Mouse (Mus musculus): ENCODE data around the gene Kif17. TPM values are rescaled to one million over a fixed set of nuclear protein-coding genes. Genes with fewer than 3 reads are reported as not detected.

The Kif17 gene
- total and polyA plus RNA-seq, 3 experiments: 0.54 to 2.5 TPM; not detected in 1

DNA sequence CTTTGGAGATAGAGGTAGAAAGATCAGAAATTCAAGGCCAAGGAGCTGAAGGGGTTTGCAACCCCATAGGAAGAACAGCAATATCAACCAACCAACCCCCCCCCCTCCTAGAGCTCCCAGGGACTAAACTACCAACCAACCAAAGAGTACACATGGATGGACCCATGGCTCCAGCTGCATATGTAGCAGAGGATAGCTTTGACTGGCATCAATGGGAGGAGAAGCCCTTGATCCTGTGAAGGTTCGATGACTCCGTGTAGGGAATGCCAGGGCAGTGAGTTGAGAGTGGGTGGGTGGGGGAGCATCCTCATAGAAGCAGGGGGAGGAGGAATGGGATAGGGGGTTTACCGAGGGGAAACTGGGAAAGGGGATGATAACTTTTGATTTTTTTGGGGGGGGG lies 74.2 kb downstream of the Kif17 start:
- Histone ChIP-seq H3K4me3 (ENCODE audit: control insufficient read depth in 1 of 2, insufficient read depth in 1 of 2, low read depth in 2 of 2, low read length in 2 of 2) (no peak overlapping the region), H3K79me2 (ENCODE audit: control insufficient read depth, insufficient read depth, low read length, poor library complexity) (peaks cover 3% of the 10 kb centered on the region; the same call in 1 of the 2 replicates), H3K4me1 (ENCODE audit: control insufficient read depth in 1 of 2, insufficient read depth in 2 of 2, low read length in 2 of 2) (peaks cover 0 to 4% of the 10 kb centered on the region in 2 experiments; a peak in 1 of 4 replicates), H3K27me3 (ENCODE audit: control insufficient read depth in 1 of 2, insufficient read depth in 2 of 2, low read length in 2 of 2) (no peaks in the 10 kb centered on the region), H3K9ac (ENCODE audit: control insufficient read depth, low read depth, low read length, poor library complexity, severe bottlenecking) (no peak overlapping the region), H3K9me3 (replicated peaks; ENCODE audit: insufficient read depth, low read length) (no peaks in the 10 kb centered on the region), H3K27ac (ENCODE audit: control insufficient read depth, low read depth, low read length) (no peak overlapping the region), H3K36me3 (ENCODE audit: control insufficient read depth in 1 of 2, insufficient read depth in 2 of 2, low read length in 2 of 2) (0 out of 4 replicates have a peak, but pooled peaks cover 0 to 2% of the 10 kb centered on the region in 2 experiments)
- TF ChIP-seq SMC3 (IDR thresholded peaks at IDR 0.05; ENCODE audit: low read depth, low read length) (no peak), JUND (IDR thresholded peaks at IDR 0.05; ENCODE audit: low read depth, low read length) (no peak), BHLHE40 (IDR thresholded peaks at IDR 0.05; ENCODE audit: borderline replicate concordance, low read depth, low read length) (no peak), MYC (IDR thresholded peaks at IDR 0.05; ENCODE audit: low read depth, low read length) (no peak), ZNF384 (IDR thresholded peaks at IDR 0.05; ENCODE audit: low read depth, low read length) (no peak), MAFK (IDR thresholded peaks at IDR 0.05; ENCODE audit: borderline replicate concordance, low read depth, low read length) (no peak), POLR2AphosphoS5 (IDR thresholded peaks at IDR 0.05; ENCODE audit: borderline replicate concordance, low read depth, low read length) (no peak), KAT2A (conservative IDR thresholded peaks at IDR 0.05; ENCODE audit: low read depth, low read length) (no peak), TCF12 (IDR thresholded peaks at IDR 0.05; ENCODE audit: low read depth, low read length) (no peak), MXI1 (IDR thresholded peaks at IDR 0.05; ENCODE audit: low read depth, low read length) (no peak)
- DNase-seq (ENCODE audit: low read depth, low spot score): no peak

- Histone ChIP-seq H3K9me3 (replicated peaks; ENCODE audit: insufficient read depth, low read length) (no peaks in the 10 kb centered on the region), H3K36me3 (ENCODE audit: control insufficient read depth in 1 of 2, insufficient read depth in 2 of 2, low read length in 2 of 2) (0 out of 4 replicates have a peak, but pooled peaks cover 0 to 2% of the 10 kb centered on the region in 2 experiments), H3K27ac (ENCODE audit: control insufficient read depth, low read depth, low read length) (peak overlapping the region; percentile 45), H3K4me1 (ENCODE audit: control insufficient read depth in 1 of 2, insufficient read depth in 2 of 2, low read length in 2 of 2) (peaks cover 0 to 4% of the 10 kb centered on the region in 2 experiments; a peak in 1 of 4 replicates), H3K9ac (ENCODE audit: control insufficient read depth, low read depth, low read length, poor library complexity, severe bottlenecking) (peak overlapping the region; percentile 90), H3K4me3 (ENCODE audit: control insufficient read depth in 1 of 2, insufficient read depth in 1 of 2, low read depth in 2 of 2, low read length in 2 of 2) (peak overlapping the region; percentile 90 to 92), H3K79me2 (ENCODE audit: control insufficient read depth, insufficient read depth, low read length, poor library complexity) (peaks cover 3% of the 10 kb centered on the region; the same call in 1 of the 2 replicates), H3K27me3 (ENCODE audit: control insufficient read depth in 1 of 2, insufficient read depth in 2 of 2, low read length in 2 of 2) (no peaks in the 10 kb centered on the region)
- peak; percentile 88 for DNase-seq (ENCODE audit: low read depth, low spot score)
- peak in 1 of 2 experiments; percentile 23; a peak in 1 of 4 replicates for TF ChIP-seq POLR2A (IDR thresholded peaks at IDR 0.05; ENCODE audit: control insufficient read depth in 1 of 2, insufficient read depth in 1 of 2, low read depth in 1 of 2, low read length in 2 of 2, poor library complexity in 1 of 2)
- TF ChIP-seq CTCF (IDR thresholded peaks at IDR 0.05 in 2 of 3, conservative IDR thresholded peaks at IDR 0.05 in 1 of 3; ENCODE audit: control insufficient read depth in 1 of 3, insufficient read depth in 1 of 3, low read depth in 2 of 3, low read length in 3 of 3, poor library complexity in 1 of 3, severe bottlenecking in 1 of 3): no peak; a peak in 2 of 6 replicates
- 0 out of 2 replicates have a peak, but pooled peaks have one; percentile 34 for TF ChIP-seq POLR2AphosphoS2 (IDR thresholded peaks at IDR 0.05; ENCODE audit: low read length)
These were observed 75.3 kb downstream of the Kif17 start for GRCm38 (mm10) chr4:138325466-138326076.

Data from MEL (cell line).